Mouse (Mus musculus) CD4-positive, CD25-positive, alpha-beta regulatory T cell (primary cell): ENCODE data around the gene Adamts8. TPM values are rescaled to one million over a fixed set of nuclear protein-coding genes. Genes with fewer than 3 reads are reported as not detected.

ENCODE experiments used
- polyA plus RNA-seq: library from polyadenylated mRNA; unstranded; fragments of 100-300 nt; shearing (Covaris generic); gene quantifications from one replicate; pipeline ENCODE4 v1.2.1, GENCODE M21; 2017

Gene Adamts8
- 0.10 TPM for polyA plus RNA-seq

DNA sequence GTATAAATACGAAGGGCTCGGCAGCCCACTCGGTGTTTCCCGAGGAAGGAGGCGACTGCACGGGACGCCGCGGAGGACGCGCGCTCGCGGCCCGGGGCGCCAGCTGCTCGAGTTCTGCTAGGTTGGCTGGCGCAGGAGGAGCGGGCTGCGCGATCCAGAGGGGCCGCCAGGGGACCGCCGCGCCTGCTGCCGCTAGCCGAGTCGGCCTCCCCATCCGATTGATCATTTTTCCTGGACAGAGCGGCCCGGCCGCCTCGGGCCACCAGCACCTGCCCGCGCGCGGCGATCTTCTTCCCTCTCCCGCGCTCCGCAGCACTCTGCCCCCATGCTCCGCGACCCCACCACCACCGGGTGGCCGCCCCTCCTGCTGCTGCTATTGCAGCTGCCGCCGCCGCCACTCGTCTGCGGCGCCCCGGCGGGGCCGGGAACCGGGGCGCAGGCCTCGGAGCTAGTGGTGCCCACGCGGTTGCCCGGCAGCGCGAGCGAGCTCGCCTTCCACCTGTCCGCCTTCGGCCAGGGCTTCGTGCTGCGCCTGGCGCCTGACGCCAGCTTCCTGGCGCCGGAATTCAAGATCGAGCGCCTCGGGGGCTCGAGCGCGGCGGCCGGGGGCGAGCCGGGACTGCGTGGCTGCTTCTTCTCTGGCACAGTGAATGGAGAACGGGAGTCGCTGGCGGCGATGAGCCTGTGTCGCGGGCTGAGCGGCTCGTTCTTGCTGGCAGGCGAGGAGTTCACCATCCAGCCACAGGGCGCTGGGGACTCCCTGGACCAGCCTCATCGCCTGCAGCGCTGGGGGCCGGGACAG lies at the start of gene Adamts8:
Gene Adamts8 (plus strand): TSS at position 51 of the 802 bp plus-strand sequence.

DNA sequence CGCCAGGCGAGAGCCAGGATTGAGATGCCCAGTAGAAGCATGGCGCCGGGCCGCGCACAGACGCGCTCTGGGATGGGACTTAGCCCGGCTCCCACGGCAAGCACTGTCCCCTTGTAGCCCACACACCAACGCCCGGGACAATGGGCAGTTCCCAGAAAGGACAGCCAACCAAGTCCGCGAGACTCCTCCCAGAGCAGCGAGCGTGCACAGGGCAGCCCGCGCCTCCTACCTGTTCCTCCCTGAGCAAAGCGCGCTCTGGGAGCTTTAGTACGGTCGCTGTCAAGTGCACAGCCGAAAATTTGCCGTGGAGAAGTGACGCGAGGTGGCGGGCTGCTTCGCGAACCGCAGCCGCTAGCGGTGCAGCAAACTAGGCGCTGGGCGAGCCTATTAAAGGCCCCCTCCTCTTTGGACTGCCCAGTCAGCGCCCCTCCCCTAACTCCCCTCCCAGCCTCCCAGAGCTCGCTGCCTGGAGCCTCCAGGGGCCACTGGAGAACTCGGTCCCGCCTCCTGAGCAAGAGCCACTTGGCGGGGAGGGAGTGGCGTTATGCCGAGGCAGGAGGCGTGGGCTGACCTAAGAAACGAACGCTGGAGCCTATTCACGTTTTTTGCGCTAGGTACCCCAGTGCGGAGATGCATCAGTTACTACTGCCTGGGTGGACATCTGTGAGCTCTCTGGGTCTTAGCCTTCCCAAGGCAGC lies 20.0 kb upstream of the Adamts8 start, which contains the start of gene Adamts15:
Gene Adamts15 (minus strand): TSS at position 256 of the 698 bp plus-strand sequence.

Other genes with a start within 250 kb of the Adamts8 start
- 0.23 TPM for gene Adamts15, start 20.1 kb upstream of the Adamts8 start, polyA plus RNA-seq
- 25.3 TPM for gene Zbtb44, start 88.1 kb downstream of the Adamts8 start, polyA plus RNA-seq
- gene St14, start 189.3 kb downstream of the Adamts8 start, polyA plus RNA-seq, result 8.4 TPM